Mouse (Mus musculus) erythroblast, embryonic 14.5 days (primary cell): ENCODE measurements around the gene Ttll8. TPM values are rescaled to one million over a fixed set of nuclear protein-coding genes. Genes with fewer than 3 reads are reported as not detected.

Source experiments
- H3K27me3 ChIP-seq: 2 replicates; pipeline ENCODE4 v1.6.1; 2012; ENCODE audit warnings: inconsistent platforms; ENCODE audit not compliant: control insufficient read depth
- H3K36me3 ChIP-seq: 2 replicates; pipeline ENCODE4 v1.6.1; 2012; ENCODE audit warnings: mild to moderate bottlenecking, inconsistent platforms; ENCODE audit not compliant: control insufficient read depth
- H3K4me1 ChIP-seq: 2 replicates; pipeline ENCODE4 v1.6.1; 2012; ENCODE audit warnings: inconsistent platforms; ENCODE audit not compliant: control insufficient read depth
- H3K4me3 ChIP-seq: replicated peaks from 2 replicates; pipeline ENCODE3; 2012; ENCODE audit warnings: moderate library complexity, mild to moderate bottlenecking, inconsistent platforms
- H3K9me3 ChIP-seq: 2 replicates; pipeline ENCODE4 v1.6.1; 2012; ENCODE audit warnings: low read length, inconsistent platforms, mixed read lengths; ENCODE audit not compliant: control insufficient read depth
- GATA1 ChIP-seq: IDR thresholded peaks from 2 replicates; pipeline ENCODE4 v1.6.1; 2012; ENCODE audit warnings: low read length, inconsistent platforms, mixed read lengths
- TAL1 ChIP-seq: IDR thresholded peaks from 3 replicates; pipeline ENCODE4 v1.6.1; 2012; ENCODE audit warnings: low read length, inconsistent platforms, mixed read lengths
- polyA plus RNA-seq: library from polyadenylated mRNA; stranded (reverse); fragments of >175 nt; gene quantifications from 2 replicates; pipeline ENCODE4 v1.2.3, GENCODE M21; 2012

The Ttll8 gene
- polyA plus RNA-seq, 1 experiment, result not detected

DNA sequence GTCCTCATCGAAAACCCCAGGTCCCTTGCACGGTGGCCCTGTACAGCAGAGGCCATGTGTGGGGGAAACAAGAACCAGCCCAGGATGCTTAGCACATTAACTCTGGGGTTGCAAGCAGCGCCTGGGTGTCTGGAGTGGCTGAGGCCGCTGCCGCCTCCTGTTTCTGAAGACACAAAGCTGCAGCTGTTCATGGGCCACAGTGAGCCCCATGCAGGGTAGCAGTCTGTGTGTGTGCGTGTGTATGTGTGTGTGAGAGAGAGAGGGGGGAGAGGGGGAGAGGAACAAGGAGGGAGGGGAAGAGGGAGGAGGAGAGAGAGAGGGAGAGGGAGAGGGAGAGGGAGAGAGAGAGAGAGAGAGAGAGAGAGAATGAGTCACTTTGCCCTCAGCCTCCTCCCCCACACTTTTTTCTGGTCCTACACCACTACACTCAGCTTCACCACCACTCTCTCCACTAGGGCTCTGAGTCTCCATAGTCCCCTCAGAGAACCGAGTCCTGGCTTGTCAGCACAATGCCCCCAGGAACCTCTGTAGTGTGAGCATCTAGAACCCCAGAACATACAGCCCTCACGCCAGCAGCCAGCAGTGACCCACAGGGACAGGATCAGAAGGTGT is 110.6 kb downstream of the Ttll8 start:
- TF ChIP-seq GATA1, result no peak
- no peak for TF ChIP-seq TAL1
- Histone ChIP-seq H3K9me3 (no peaks in the 10 kb centered on the region), H3K4me3 (no peak overlapping the region), H3K27me3 (peaks cover 11% of the 10 kb centered on the region), H3K4me1 (no peaks in the 10 kb centered on the region), H3K36me3 (no peaks in the 10 kb centered on the region)

DNA sequence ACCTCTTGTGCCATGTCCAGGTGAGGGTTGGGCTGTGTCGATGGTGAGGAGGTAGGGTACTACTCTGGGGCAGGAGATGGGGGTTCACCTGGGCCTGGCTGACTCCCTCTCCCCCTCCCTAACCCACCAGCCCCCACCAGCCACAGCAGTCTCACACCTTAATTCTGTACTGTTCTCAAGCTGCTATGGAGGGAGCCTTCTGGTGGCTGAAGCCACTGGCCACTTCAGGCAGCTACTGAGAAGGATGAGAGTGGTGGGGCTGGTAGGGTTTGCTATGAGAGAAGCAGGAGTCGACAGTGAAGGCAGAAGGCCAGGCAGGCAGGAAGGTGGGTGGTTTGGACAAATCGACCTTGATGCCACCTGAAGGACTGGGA is 111.9 kb downstream of the Ttll8 start:
- H3K4me1 ChIP-seq, result peaks cover 3% of the 10 kb centered on the region
- no peaks in the 10 kb centered on the region for H3K9me3 ChIP-seq
- H3K27me3 ChIP-seq, result peaks cover 21% of the 10 kb centered on the region
- TF ChIP-seq TAL1, result no peak
- no peak for TF ChIP-seq GATA1
- no peaks in the 10 kb centered on the region for H3K36me3 ChIP-seq
- no peak overlapping the region for H3K4me3 ChIP-seq

GRCm38 (mm10) chr15:88841580-88842299 is 112.5 kb downstream of the Ttll8 start:
- TF ChIP-seq TAL1, result no peak
- TF ChIP-seq GATA1, result no peak
- peaks cover 6% of the 10 kb centered on the region for H3K4me1 ChIP-seq
- H3K36me3 ChIP-seq, result no peaks in the 10 kb centered on the region
- peaks cover 25% of the 10 kb centered on the region for H3K27me3 ChIP-seq
- H3K4me3 ChIP-seq, result no peak overlapping the region
- no peaks in the 10 kb centered on the region for H3K9me3 ChIP-seq

DNA sequence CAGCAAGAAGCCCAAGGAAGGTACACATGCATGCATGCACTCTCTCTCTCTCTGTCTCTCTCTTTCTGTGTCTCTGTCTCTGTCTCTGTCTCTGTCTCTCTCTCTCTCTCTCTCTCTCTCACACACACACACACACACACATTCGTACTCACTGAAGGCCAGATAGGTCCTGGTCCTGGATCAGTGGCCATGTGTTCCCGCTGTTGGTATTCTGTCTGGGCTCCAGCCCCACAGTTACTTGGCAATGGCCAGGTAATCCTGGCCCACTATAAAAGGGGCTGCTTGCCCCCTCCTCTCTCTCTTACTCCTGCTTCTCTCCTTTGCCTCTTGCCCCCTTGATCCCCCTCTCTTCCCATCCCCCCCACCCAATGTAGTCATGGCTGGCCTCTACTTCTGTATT is 113.1 kb downstream of the Ttll8 start:
- Histone ChIP-seq H3K36me3 (no peaks in the 10 kb centered on the region), H3K4me1 (peaks cover 8% of the 10 kb centered on the region), H3K4me3 (no peak overlapping the region), H3K9me3 (no peaks in the 10 kb centered on the region), H3K27me3 (peaks cover 29% of the 10 kb centered on the region)
- TF ChIP-seq GATA1 (no peak), TAL1 (no peak)

Other genes starting within 250 kb of the Ttll8 start
- 1.9 and 2.1 TPM in 2 replicates for gene Brd1, start 220.2 kb downstream of the Ttll8 start, polyA plus RNA-seq
- gene Zbed4, start 202.8 kb downstream of the Ttll8 start, polyA plus RNA-seq, result 0.45 and 0.53 TPM in 2 replicates
- 0.16 and 0.28 TPM in 2 replicates for gene Alg12, start 135.1 kb downstream of the Ttll8 start, polyA plus RNA-seq
- 1.5 and 1.7 TPM in 2 replicates for gene Creld2, start 134.8 kb downstream of the Ttll8 start, polyA plus RNA-seq
- 0.49 and 0.64 TPM in 2 replicates for gene Pim3, start 92.2 kb downstream of the Ttll8 start, polyA plus RNA-seq
- not detected in 2 replicates for gene Mlc1, start 24.6 kb upstream of the Ttll8 start, polyA plus RNA-seq
- gene Mov10l1, start 28.5 kb upstream of the Ttll8 start, polyA plus RNA-seq, result not detected in 2 replicates
- gene Panx2, start 105.3 kb upstream of the Ttll8 start, polyA plus RNA-seq, result not detected in 2 replicates
- 1.7 and 1.9 TPM in 2 replicates for gene Trabd, start 120.7 kb upstream of the Ttll8 start, polyA plus RNA-seq
- 0.19 and 0.34 TPM in 2 replicates for gene Selenoo, start 134.7 kb upstream of the Ttll8 start, polyA plus RNA-seq
- 4.4 and 4.8 TPM in 2 replicates for gene Tubgcp6, start 168.7 kb upstream of the Ttll8 start, polyA plus RNA-seq
- 0.33 and 0.64 TPM in 2 replicates for gene Hdac10, start 174.3 kb upstream of the Ttll8 start, polyA plus RNA-seq
- gene Mapk12, start 186.3 kb upstream of the Ttll8 start, polyA plus RNA-seq, result 0.02 and 0.03 TPM in 2 replicates
- gene Mapk11, start 195.2 kb upstream of the Ttll8 start, polyA plus RNA-seq, result 0.02 TPM in 1 of 2 replicates, not detected in the other
- gene Plxnb2, start 226.4 kb upstream of the Ttll8 start, polyA plus RNA-seq, result 0.86 and 1.1 TPM in 2 replicates
- gene Dennd6b, start 242.1 kb upstream of the Ttll8 start, polyA plus RNA-seq, result 0.62 and 0.88 TPM in 2 replicates